Mouse (Mus musculus) megakaryocyte-erythroid progenitor cell, adult 5 weeks (primary cell): ENCODE data around the gene Bscl2. TPM values are rescaled to one million over a fixed set of nuclear protein-coding genes. Genes with fewer than 3 reads are reported as not detected.

Source experiments
- polyA plus RNA-seq: library from polyadenylated mRNA; stranded (reverse); fragments of >175 nt; gene quantifications from 2 replicates; pipeline ENCODE4 v1.2.3, GENCODE M21; 2012

Gene Bscl2
- 91.7 and 97.7 TPM in 2 replicates for polyA plus RNA-seq

DNA sequence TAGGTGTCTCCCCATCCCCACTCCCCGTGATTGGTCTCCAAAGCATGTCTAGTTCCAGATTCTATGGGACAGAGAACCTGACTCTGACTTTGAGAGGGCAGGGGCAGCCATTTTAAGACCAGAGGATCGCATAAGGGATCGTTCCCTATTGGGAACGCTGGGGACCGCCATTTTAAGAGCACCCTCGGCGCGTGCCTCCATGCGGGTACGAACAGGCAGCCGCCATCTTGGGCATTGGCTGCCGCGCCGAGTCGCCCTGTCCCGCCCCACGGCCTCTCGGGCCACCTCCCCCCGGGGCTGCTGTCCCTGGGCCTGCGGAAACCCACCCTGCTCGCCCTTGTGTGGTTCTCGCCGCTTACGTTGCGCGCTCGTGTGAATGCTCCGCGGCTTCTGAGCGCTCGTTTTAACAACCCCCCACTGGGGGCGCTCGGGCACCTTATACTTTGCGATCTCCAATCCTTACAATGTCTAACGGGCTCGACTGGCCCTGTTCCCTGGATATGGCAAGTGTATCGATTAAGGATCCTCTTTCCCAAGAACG is at the start of gene Bscl2:
Gene Bscl2 (plus strand): TSS at position 217 of the 541 bp plus-strand sequence.

DNA sequence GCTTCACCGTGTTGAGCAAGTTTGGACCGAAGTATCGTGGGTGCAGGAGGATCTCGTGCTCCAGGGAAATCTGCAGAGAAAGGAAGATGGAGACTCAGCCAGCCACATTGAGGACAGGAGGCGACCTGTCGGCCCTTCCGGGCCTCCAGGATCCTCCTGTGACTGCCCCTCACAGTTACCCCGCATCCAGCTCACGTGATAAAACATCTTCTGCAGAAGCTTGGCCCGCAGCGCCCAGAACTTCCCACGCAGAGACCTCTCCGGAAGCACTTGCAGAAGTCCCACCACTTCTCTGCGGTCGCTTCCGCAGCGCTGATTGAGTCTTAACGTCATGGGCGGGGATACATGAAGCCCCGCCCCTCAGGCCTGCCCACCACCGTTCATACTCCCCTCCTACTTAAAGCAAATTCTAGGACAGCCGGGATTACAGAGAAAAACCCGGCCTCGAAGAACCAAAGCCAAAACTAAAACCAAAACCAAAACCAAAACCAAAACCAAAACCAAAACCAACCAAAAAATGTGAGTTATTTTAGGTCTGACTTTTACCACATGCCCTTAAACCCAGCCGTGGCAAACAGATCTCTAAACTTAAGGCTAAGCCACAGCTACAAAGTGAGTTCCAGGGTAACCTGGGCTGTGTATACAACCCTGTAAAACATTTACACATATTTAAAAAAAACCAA is 38.9 kb upstream of the Bscl2 start, which contains the start of gene Polr2g:
Gene Polr2g (minus strand): TSS at position 314 of the 683 bp plus-strand sequence.

DNA sequence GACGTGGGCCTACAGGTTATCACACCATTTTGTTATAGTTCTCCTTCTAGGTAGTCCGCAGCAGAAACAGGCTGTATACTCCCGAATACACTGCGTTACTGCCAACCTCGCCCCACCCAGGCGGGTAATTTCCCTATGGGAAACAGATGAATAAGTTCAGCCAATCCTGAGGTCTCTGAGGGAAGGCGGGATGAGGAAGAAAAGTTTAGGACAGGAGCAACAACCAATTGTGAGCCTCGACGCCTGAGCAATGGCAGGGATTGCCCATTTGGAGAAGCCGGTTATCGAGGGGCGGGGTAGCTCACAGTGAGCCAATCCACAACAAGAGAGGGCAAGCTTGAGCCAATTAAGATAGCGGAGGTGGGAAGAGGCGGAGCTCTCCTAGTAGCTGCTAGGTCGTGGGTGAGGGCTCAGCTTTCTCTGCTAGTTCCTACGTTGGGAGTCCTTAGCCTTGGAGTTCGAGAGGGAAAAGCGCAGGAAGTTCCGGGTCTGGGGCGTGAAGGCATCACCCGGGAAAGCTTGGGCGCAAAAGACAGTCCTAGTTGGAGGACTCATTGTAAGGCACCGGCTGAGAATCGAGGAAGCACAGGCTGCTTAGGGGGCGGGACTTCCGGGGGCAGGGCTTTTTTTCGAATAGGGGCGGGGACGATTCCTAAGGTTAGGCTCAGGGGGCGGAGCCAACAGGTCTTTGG is 35.0 kb upstream of the Bscl2 start, which contains the start of gene Zbtb3:
Gene Zbtb3 (plus strand): TSS at position 426 of the 692 bp plus-strand sequence.

DNA sequence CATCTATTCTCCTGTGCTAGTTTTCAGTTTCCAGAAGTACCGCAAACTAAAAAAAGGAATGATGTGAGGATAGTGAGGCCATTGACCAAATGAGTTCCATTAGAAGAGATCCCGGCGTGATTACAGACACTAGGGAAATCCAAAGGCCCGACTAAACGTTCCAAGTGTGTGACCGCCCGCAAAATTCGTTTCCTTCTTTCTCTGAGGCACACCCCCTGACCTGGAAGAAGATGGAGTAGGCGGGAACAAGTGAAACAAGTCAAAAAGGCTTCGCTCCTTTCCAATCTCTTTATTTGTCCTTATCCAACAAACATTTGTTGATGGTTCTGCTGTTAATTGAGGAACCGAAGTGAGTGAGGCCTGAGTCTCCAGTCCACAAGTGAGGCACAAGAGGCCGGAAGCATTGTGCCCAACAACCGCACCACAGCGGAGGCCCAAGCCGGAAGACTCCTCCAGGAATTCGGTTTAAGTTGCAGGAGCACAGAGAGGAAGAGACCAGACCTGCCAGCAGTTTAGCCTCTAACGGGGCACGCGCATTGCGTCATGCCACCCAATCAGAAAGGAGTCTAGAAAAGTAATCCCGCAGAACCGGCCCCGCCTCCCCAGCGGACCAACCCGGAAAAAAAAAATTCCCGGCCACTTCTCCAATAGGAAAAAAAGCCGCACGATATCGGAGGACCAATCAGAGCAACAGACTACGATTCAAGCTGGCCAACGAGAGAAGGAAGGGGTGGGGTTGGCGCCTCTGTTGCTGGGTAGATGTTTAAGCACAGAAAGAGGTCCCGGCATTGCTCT is 18.3 kb upstream of the Bscl2 start, which contains the start of gene Ttc9c:
Gene Ttc9c (minus strand): TSS at position 533 of the 795 bp plus-strand sequence.

DNA sequence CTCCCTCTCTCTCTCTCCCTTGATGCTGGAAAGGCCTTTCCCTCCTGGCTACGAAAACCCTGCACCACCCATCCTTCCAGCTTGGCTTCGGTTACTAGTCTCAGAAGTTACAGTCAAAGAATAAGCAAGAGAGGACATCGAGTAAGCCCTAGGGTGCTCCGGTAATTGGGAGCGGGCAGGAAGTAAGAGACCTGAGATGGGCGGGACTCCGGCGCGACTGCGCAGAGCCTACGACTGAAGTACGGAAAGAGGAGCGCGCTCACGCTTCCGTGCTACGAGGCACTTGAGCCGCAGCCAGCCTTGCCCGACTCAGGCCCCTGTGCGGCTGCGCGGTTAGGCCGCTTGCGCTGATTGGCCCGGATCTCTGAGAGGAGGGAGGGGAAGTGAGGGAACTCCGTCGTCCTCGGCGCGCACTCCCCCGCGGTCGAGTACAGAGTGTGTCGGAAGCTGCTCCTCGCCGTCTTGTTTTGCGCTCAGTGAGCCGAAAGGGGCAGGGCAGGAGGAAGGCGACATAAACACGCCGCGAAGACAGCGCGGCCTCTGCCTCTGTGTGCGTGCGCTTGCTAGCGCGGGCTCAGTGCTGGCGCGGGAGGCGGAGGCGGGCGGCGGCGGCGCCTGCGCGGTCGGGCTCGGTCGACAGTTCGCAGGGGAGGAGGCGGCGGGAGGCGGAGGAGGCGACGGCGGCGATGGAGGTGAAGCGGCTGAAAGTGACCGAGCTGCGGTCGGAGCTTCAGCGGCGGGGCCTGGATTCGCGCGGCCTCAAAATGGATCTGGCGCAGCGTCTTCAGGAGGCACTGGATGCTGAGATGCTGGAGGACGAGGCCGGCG is 17.5 kb upstream of the Bscl2 start, which contains the start of gene Hnrnpul2:
Gene Hnrnpul2 (plus strand): TSS at position 415 of the 828 bp plus-strand sequence.

DNA sequence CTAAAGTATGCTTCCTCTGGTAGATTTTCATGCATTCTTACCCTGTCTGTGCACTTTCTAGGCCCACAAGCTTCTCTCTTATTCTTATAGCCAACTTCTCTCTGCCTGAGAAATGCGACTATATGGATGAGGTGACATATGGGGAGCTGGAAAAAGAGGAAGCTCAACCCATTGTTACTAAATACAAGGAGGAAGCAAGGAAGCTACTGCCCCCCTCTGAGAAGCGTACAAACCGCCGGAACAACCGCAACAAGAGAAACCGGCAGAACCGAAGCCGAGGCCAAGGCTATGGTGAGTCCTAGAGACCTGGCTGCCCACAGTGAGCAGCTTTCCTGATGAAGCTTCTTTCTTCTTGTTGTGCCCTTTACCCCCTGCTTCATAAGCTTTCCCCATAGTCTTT is 7.6 kb upstream of the Bscl2 start, which contains the start of gene AC129217.1:
Gene AC129217.1 (plus strand): TSS at position 114 of the 400 bp plus-strand sequence.

DNA sequence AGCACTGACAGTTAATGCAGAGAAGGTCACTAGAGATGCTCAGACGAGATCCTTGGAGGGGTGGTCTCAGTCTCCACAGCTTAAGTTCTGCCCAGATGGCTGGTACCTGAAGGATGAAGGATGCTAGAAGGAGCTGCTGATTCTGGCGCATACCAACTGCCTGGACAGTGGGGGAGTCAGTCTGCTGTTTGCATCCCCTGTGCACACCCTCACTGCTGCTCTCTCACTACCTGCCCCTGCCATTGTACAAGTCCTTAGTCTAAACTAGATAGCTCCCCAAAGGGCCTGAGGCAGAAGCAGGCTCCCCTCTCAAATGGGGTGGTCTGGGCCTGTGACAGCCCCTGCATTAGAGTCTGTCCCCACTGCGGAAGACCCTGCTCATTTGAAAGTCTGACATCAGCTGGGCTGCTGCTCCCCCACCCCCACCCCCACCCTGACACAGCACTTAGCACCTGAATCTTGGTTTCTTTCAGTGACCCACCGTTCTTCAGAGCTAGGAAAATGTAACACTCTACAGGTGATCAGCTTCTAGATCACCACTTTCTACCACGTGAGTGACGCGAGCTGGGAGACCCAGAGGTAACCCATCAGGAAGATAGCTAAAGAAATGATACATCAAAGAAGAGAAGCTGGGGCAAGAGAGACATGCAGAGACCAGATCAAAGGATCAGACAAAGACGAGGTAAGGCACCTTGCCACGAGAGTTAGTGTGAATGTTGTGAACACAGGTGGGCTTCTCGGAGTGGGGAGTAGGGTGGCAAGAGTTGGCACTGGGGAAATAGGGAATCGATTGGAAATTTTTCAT is 2.0 kb downstream of the Bscl2 start, which contains the start of gene Gng3:
Gene Gng3 (minus strand): TSS at position 92 of the 805 bp plus-strand sequence.

DNA sequence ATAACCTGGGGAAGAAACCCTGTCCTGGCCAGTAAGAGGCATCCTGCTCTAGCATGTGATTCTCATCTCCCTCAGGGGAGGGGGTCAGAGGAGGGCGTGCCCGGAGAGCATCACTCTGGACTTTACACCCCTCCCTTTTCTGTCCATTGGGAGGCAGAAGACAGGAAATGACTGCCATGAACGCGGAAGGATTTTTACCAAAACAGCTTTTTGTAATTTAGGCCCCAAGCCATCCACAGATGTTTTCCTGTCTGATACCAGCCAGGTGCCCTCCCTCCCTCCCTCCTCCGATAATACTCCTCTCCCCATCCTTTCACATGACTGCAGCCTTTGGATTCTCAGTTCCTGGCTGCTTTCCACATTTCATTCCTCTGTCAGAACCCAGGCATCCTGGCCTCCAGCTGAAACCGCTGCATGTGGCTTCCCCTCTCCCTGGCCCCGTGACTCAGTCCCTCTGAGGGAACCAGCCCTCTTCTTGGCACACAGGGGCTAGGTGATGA is 13.2 kb downstream of the Bscl2 start, which contains the start of gene Lrrn4cl:
Gene Lrrn4cl (plus strand): TSS at position 367 of the 500 bp plus-strand sequence.

DNA sequence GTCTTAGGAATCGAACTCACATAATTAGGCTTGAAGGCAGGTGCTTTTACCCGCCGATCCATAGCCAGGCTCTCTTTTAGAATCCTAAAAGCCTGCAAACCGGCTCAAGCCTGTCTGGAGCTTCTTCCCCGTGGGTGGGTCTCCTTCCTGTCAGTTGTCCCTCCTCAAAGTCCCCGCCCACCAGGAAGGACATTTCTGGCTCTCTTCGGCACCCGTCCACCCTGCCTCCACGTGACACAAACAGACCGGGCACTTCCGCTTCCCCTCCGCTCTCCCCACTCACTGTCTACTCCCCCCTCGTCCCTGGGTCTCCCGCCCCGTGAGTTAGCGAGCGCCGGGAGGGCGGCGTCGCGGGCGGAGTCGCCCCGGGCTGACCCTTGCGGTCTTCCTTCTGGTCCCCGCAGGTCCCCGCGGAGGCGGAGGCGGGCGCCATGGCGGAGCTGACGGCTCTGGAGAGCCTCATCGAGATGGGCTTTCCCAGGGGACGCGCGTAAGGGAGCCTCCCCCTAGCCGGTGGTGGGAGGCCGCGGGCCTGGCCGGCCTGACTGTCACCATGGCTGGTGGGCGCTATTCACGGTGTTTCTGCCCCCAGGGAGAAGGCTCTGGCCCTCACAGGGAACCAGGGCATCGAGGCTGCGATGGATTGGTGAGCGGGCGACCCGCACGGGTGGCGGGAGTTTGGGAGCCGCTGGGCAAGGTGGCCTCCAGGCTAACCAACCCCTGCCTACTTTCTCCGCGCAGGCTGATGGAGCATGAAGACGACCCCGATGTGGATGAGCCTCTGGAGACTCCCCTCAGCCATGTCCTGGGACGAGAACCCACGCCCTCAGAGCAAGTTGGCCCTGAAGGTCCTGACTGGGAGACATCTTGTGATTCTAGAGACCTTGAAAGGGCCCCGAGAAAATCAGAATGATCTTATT is 34.3 kb downstream of the Bscl2 start, which contains the start of gene Ubxn1:
Gene Ubxn1 (plus strand): TSS at position 230 of the 920 bp plus-strand sequence.

DNA sequence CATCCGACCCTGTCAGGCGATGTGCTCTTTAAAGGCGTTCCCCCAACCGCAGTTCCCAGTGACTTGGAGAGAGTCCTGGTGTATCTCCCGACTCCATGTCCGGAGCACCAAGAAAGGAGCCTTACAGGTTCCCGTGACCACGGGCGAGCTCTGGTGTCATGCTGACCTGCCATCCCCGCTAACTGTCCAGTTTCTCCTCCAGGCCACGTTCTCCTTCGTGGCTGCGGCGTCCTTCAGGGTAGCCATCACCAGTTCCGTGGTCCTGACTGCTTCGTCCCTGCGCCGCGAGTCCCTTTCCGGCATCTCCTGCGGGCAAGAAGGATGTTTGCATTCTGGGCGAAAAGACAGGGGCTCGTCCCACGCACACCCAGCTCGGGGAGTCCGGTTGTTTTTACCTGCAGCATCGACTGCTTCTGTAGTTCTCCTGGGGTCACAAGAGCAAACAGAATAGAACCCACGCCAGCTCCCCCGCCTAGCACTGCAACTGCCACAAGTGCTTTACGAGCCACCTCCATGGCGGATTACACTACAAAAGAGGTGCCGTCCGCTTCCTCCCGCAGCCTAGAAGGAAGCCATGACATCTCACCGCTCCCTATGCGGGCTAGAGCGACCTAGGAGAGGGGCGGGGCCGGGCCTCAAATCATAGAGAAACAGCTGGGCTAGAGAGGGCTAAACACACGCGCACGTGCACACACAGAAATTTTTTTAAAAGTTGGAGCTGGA is 43.2 kb downstream of the Bscl2 start, which contains the start of gene Uqcc3:
Gene Uqcc3 (minus strand): TSS at position 613 of the 723 bp plus-strand sequence.

DNA sequence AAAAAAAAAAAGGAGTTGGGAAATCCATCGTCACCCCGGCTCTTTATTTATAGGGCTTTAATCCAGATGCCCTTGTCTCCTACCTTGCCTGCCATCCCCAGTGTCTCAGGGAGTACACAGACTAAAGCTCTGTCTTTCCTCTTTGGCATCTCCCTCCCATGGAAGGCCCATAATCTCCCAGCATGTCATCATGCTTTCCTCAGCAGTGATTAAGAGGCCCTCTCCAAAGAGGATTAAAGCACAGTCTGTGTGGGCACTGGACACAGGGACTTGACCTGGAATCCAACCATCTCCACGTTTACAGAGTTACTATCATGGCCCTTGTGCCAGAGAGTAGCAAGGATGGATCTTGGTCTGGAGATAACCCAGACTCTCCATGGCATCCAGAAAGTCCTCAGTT is 46.3 kb downstream of the Bscl2 start, which contains the start of the genes Lbhd1 and Gm49403:
Gene Lbhd1 (plus strand): TSS at position 117 of the 400 bp plus-strand sequence.
Gene Gm49403 (plus strand): TSS at position 315 of the 400 bp plus-strand sequence.

DNA sequence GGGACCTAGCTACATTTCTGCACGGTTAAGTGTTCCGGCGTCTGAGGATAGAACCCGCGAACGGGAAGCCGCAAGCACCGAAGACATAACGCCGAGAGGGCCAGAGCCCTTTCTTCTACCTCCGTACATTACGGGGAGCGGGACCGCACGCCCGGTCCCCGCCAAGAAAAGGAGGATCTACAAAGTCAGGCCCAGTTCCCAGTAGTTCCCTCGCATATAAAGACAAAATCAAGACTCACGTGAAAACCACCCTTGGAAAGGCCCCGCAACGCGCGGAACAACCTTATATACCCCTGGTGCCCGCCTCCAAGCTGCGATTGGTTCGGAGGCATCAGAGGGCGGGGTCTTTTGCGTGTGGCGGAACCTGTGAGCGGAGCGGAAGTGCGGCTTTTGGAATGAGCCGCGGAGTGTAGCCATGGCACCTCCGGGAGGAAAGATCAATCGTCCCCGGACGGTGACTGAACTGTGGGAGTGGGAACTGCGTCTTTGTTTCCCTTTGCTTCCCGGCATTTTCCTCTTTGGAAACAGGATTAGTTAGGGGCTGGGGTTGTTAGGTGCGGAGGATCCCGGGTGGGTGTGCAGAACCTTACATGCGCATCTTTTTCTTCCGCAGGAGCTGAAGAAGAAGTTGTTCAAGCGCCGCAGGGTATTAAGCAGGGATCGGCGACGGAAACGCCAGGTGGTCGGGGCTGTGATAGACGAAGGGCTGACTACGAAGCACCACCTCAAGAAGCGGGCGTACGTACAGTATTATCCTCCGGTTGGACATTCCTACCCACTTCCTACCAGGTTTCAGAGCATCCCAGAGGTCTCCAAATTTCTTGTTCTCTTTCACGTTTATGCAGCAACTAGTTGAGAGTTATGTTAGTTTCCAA is 51.5 kb downstream of the Bscl2 start, which contains the start of the genes 1810009A15Rik and Gm49416:
Gene 1810009A15Rik (plus strand): TSS at position 343 of the 875 bp plus-strand sequence.
Gene Gm49416 (plus strand): TSS at position 416 of the 875 bp plus-strand sequence.

DNA sequence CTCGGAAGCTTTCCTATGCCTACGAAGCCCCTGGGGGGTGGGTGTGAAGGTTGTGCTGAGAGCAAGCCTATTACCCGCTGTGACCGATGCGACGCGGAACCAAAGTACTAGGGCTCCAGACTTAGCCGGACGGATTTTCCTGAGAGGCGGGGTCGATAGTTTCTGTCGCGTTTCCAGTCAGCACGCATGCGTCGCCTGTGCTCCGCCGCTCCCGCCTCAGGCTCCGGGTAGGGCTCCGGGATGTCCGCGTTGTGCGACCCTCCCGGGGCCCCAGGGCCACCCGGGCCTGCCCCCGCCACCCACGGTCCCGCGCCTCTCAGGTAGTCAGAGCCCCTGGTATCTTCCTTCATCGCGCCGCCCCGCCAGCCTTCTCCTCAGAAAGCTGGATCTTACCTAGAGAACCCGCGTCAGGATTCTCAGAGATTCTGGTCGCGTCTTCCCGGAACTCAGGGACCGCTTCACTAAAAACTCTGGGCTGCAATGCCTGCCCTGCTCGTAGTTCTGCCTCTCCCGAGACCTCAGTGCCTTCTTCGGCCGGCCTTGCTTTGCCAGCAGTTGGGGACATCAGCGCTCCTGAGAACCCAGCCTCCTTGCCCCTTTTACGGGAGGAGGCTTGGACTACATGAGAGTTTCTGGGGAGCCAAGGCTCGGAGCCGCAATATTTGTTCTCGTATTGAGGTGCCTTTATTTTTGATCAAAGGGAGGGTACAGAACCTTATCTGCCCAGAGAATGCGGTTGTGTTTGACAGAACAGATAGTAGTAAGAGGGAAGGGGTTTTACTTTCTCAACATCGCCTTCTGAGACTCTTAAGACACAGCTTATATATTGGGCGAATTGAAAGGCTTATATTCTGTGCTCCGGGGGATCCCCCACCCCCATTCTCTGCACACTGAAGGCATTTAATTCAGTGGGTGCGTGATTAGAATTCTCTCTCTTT is 55.8 kb downstream of the Bscl2 start, which contains the start of gene Ints5:
Gene Ints5 (plus strand): TSS at position 177 of the 938 bp plus-strand sequence.

DNA sequence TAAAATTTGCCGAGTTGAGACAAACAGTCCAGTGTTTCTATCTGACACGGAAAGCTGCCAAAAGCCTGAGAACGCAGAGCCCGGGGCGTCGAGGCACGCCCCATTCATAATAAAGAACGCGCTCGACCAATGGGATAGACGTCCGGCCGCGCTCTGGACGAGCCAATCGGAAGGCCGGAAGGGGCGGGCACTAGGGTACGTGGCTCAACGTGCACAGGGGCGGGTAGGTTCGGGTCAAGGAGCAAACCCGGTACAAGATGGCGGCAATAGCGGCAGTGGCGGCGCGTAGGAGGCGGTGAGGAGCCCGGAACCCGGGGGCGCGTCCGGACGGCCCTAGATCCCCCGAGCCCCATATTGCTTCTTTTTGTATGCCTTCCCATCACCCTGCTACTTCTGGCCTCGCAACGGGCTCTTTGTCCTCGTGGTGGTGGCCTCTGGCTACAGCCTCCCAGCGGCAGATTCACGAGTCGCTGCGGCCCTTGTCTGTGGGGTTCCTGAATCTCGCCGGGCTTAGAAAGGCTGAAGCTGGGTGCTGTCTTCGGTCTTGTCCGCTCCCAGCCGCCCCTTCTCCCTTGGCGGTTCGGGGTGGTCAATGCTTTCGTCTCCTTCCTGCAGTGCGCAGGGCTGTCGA is 60.7 kb downstream of the Bscl2 start, which contains the start of gene Ganab:
Gene Ganab (plus strand): TSS at position 207 of the 631 bp plus-strand sequence.

